Mouse (Mus musculus) small intestine, adult 2 months (tissue): ENCODE results near the gene Gm44502.

Source experiments
- CTCF ChIP-seq: fragments of 200-500 bp; IDR thresholded peaks from 2 replicates; pipeline ENCODE4 v1.5.1; 2012; ENCODE audit warnings: low read depth, mild to moderate bottlenecking, control low read depth, inconsistent platforms, low read length, moderate library complexity, mixed read lengths; ENCODE audit not compliant: insufficient replicate concordance, insufficient read length; ENCODE audit errors: extremely low read depth
- POLR2A ChIP-seq: fragments of 200-500 bp; IDR thresholded peaks from 2 replicates; pipeline ENCODE4 v1.6.1; 2012; ENCODE audit warnings: low read depth, mild to moderate bottlenecking, control low read depth, inconsistent platforms, low read length, moderate library complexity

DNA sequence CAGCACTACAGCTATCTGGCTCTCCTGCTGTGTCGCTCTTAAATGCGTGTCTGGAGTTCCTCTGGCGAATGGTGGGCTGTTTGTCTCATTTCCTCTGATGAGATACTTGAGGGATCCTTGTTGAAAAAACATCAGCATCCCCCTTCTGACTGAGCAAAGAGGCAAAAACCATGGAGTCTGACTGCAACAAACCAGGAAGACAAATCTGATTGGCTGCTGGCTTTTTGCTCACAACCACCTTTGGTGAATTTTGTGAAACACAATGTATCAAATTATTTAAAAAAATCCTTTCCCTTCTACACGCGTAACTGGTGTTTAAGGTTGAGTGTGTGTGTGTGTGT, 46.9 kb upstream of the Gm44502 start:
- TF ChIP-seq POLR2A: no peak
- TF ChIP-seq CTCF: no peak
